Mouse (Mus musculus): ENCODE measurements at regions not wholly inside any gene's neighbourhood (a gene's known extent, or its start where the extent isn't known, plus 50 kb on each side); places are given as distances from the start of the nearest gene placed in this dataset.

GRCm38 (mm10) chr19:3182625-3183024 lies 100.1 kb upstream of the Mrpl21 start:
- TF ChIP-seq POLR2A (IDR thresholded peaks at IDR 0.05; ENCODE audit: insufficient read depth, low read length) (no peak), CTCF (IDR thresholded peaks at IDR 0.05; ENCODE audit: low read depth, low read length) (no peak), EP300 (IDR thresholded peaks at IDR 0.05; ENCODE audit: insufficient read depth, low read depth, low read length) (no peak)
